Mouse (Mus musculus) heart, postnatal 0 days (tissue): ENCODE data around the gene Msmp.

Experiments
- CTCF ChIP-seq: IDR thresholded peaks from 2 replicates; pipeline ENCODE4 v1.5.1; 2016; ENCODE audit warnings: antibody characterized with exemption, control low read depth, low read depth
- EP300 ChIP-seq: IDR thresholded peaks from 2 replicates; pipeline ENCODE4 v1.6.1; 2016; ENCODE audit warnings: antibody characterized with exemption, low read depth

GRCm38 (mm10) chr4:43559519-43560242, 24.6 kb downstream of the Msmp start:
- TF ChIP-seq CTCF, result no peak
- no peak for TF ChIP-seq EP300
